Mouse (Mus musculus): ENCODE measurements around the gene Cpt1a. TPM values are rescaled to one million over a fixed set of nuclear protein-coding genes. Genes with fewer than 3 reads are reported as not detected.

The Cpt1a gene
- polyA plus RNA-seq, 1 experiment from 2014 or later: 34.6 TPM

DNA sequence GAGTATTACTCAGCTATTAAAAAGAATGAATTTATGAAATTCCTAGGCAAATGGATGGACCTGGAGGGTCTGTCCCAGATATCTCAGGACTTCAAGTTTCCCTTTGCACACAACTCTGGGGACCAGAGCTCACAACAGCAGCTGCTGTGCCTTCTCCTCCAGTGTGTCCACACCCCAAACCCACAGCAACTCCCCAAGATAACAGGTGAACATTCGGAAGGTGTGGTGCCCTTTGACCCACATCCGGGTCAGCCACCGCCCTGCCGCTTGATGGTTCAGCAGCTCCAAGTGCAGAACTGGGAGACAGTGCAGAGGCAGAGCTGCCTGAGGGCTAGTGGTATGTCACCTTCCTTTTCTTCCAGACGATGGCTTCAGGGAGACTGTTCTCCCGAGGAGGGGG, 26.9 kb upstream of the Cpt1a start:
- H3K9me3 ChIP-seq (replicated peaks; ENCODE audit: control insufficient read depth, low read length): no peaks in the 10 kb centered on the region
- no peak overlapping the region for H3K27ac ChIP-seq (ENCODE audit: low read length)
- 84% methylated on average over 6 of the region's 6 CpGs for WGBS
- H3K4me1 ChIP-seq (ENCODE audit: control insufficient read depth, insufficient read depth, low read length): no peaks in the 10 kb centered on the region
- H3K9ac ChIP-seq (ENCODE audit: low read length): no peak overlapping the region
- no peak overlapping the region for H3K4me2 ChIP-seq (ENCODE audit: low read depth, low read length)
- peaks cover 13% of the 10 kb centered on the region for H3K36me3 ChIP-seq (ENCODE audit: control insufficient read depth, insufficient read depth)
- no peak for ATAC-seq (replicated peaks; ENCODE audit: extremely low read depth, insufficient read depth, low FRiP score)
- H3K4me3 ChIP-seq (ENCODE audit: low read length): no peak overlapping the region
- no peaks in the 10 kb centered on the region for H3K27me3 ChIP-seq (ENCODE audit: control insufficient read depth, insufficient read depth, low read length)

DNA sequence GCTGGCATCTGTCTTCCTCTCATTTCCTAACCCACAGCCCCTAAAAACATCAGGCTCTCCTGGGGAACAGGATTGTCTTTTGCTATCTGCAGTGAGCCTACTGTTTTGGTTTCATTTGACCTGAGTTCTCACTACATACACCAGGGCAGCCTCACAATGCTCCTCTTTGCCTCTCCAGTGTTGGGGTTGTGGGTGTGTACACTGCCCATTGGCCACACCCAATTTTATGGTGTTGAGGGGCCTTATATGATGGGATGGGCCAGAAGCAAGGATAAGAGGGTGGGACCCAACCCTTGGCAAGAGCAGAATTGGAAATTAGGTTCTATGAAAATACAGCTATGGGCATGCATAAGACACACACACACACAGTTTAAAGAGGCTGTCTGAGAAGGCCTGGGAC, 25.1 kb upstream of the Cpt1a start:
- Histone ChIP-seq H3K9me3 (replicated peaks; ENCODE audit: control insufficient read depth, low read length) (no peaks in the 10 kb centered on the region), H3K4me3 (ENCODE audit: low read length) (no peak overlapping the region), H3K4me2 (ENCODE audit: low read depth, low read length) (no peak overlapping the region), H3K36me3 (ENCODE audit: control insufficient read depth, insufficient read depth) (peaks cover 3% of the 10 kb centered on the region; the same call in 1 of the 2 replicates), H3K27me3 (ENCODE audit: control insufficient read depth, insufficient read depth, low read length) (no peaks in the 10 kb centered on the region), H3K27ac (ENCODE audit: low read length) (no peak overlapping the region), H3K4me1 (ENCODE audit: control insufficient read depth, insufficient read depth, low read length) (no peaks in the 10 kb centered on the region), H3K9ac (ENCODE audit: low read length) (no peak overlapping the region)
- ATAC-seq (replicated peaks; ENCODE audit: extremely low read depth, insufficient read depth, low FRiP score): no peak

DNA sequence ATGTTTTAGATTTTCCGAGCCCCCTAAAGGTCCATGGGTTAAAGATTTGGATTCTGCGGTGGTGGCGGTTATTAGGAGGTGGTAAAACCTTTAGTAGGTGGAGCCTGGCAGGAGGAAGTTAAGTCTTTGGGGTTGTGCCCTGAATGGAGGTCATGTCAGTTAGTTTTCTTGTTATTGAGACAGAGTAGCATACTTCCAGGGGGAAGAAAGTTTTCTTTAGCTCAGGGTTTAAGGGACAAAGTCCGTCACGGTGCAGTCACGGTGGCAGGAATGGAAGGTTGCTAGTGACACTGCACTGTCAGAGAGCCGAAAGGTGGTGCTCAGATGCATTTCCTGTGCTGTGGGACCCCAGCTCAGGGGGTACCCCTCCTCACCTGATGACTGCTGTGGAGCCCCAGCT, 24.4 kb upstream of the Cpt1a start:
- no peaks in the 10 kb centered on the region for H3K27me3 ChIP-seq (ENCODE audit: control insufficient read depth, insufficient read depth, low read length)
- H3K4me3 ChIP-seq (ENCODE audit: low read length): no peak overlapping the region
- H3K9me3 ChIP-seq (replicated peaks; ENCODE audit: control insufficient read depth, low read length): no peaks in the 10 kb centered on the region
- H3K9ac ChIP-seq (ENCODE audit: low read length): no peak overlapping the region
- no peak overlapping the region for H3K27ac ChIP-seq (ENCODE audit: low read length)
- no peak for ATAC-seq (replicated peaks; ENCODE audit: extremely low read depth, insufficient read depth, low FRiP score)
- peaks cover 1% of the 10 kb centered on the region; the same call in 1 of the 2 replicates for H3K36me3 ChIP-seq (ENCODE audit: control insufficient read depth, insufficient read depth)
- no peaks in the 10 kb centered on the region for H3K4me1 ChIP-seq (ENCODE audit: control insufficient read depth, insufficient read depth, low read length)
- WGBS: 78% methylated on average over 7 of the region's 7 CpGs
- no peak overlapping the region for H3K4me2 ChIP-seq (ENCODE audit: low read depth, low read length)

DNA sequence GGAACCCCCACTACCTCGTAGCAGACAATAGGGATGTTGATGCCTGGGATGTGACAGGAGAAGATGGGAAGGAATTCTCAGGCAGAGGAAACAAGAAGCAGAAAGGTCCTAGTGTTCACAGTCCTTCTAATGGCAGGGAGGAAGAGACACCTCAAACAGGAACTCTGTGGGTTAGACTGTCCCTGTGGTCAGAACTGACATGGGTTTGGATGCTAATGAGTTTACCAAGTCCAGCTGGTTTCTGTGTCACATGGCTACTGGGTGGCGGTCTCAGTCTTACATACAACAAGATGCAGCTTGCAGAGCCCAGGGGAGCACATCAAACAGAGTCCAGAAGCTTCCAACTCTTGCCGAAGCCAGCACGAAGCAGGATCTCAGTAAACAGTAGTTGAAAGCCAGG, 18.1 kb upstream of the Cpt1a start:
- 65% methylated on average over 4 of the region's 4 CpGs for WGBS
- H3K9ac ChIP-seq (ENCODE audit: low read length): no peak overlapping the region
- no peak for ATAC-seq (replicated peaks; ENCODE audit: extremely low read depth, insufficient read depth, low FRiP score)
- H3K4me3 ChIP-seq (ENCODE audit: low read length): no peak overlapping the region
- no peaks in the 10 kb centered on the region for H3K36me3 ChIP-seq (ENCODE audit: control insufficient read depth, insufficient read depth)
- no peaks in the 10 kb centered on the region for H3K9me3 ChIP-seq (replicated peaks; ENCODE audit: control insufficient read depth, low read length)
- H3K27me3 ChIP-seq (ENCODE audit: control insufficient read depth, insufficient read depth, low read length): no peaks in the 10 kb centered on the region
- no peak overlapping the region for H3K4me2 ChIP-seq (ENCODE audit: low read depth, low read length)
- no peak overlapping the region for H3K27ac ChIP-seq (ENCODE audit: low read length)
- H3K4me1 ChIP-seq (ENCODE audit: control insufficient read depth, insufficient read depth, low read length): no peaks in the 10 kb centered on the region

DNA sequence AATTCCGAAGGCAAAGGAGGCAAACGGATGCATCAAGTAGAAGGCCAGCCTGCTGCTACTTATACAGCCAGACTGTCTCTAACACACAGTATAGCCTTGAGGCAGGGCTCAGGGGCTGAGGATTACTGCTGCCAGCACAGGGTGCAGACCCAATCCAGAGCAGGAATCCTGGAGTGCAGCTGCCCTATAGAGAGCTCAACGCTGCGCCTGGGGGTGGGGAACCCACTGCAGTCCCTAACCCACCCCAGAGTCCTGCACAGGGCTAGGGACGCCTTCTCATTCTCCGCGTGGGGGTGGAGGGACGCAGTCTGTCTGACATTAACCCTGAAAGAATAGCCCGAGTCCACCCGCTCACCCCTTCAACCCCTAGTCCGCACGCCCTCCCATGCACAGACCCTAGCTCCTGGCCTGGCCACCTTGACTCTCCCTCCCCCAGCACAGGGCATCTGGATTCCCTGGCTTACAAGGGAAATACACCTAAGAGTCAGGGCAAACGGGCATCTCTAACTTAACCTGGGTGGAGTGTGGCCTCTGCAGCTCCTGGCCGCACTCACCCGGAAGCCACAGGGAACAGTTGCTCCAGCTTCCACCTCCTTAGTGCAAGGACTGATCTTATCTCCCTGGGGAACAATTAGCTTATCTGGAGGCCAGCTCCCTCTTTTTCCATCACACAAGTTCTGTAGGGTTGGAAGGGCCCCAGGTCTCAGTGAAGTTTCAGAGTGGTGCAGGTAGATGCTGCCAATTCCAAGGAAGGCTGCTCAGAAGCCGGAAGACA, 14.8 kb upstream of the Cpt1a start:
- Histone ChIP-seq H3K36me3 (ENCODE audit: control insufficient read depth, insufficient read depth) (no peaks in the 10 kb centered on the region), H3K9ac (ENCODE audit: low read length) (no peak overlapping the region)
- WGBS: 49% methylated on average over 16 of the region's 16 CpGs

DNA sequence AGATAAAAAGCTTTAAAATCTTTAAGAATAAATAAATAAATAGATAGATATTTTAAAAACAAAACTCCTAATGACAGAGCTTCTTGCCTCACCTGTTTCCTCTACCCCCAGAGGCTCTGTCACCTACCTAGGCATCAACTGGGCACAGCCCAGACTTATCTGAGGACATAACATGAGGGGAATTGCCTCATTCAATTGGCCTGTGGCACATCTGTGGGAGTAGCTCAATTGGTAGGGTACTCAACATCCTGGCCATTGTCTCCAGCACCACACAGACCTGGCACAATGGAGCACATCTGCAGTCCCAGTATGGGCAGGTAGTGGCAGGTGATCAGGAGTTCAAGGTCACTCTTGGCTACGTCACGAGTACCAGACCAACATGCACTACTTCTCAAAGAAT, 2.8 kb upstream of the Cpt1a start:
- peaks cover 12% of the 10 kb centered on the region for H3K4me1 ChIP-seq (ENCODE audit: control insufficient read depth, insufficient read depth, low read length)
- H3K9me3 ChIP-seq (replicated peaks; ENCODE audit: control insufficient read depth, low read length): 0 out of 2 replicates have a peak, but pooled peaks cover 2% of the 10 kb centered on the region
- no peaks in the 10 kb centered on the region for H3K36me3 ChIP-seq (ENCODE audit: control insufficient read depth, insufficient read depth)
- no peak overlapping the region for H3K9ac ChIP-seq (ENCODE audit: low read length)
- no peaks in the 10 kb centered on the region for H3K27me3 ChIP-seq (ENCODE audit: control insufficient read depth, insufficient read depth, low read length)
- WGBS: 67% methylated on average over 2 of the region's 2 CpGs
- no peak overlapping the region for H3K4me3 ChIP-seq (ENCODE audit: low read length)
- H3K4me2 ChIP-seq (ENCODE audit: low read depth, low read length): no peak overlapping the region
- H3K27ac ChIP-seq (ENCODE audit: low read length): no peak overlapping the region
- ATAC-seq (replicated peaks; ENCODE audit: extremely low read depth, insufficient read depth, low FRiP score): no peak

More for the DNA sequence above, 14.8 kb upstream of the Cpt1a start:
- Histone ChIP-seq H3K27ac (ENCODE audit: low read length) (no peak overlapping the region), H3K27me3 (ENCODE audit: control insufficient read depth, insufficient read depth, low read length) (no peaks in the 10 kb centered on the region), H3K4me2 (ENCODE audit: low read depth, low read length) (no peak overlapping the region), H3K4me1 (ENCODE audit: control insufficient read depth, insufficient read depth, low read length) (no peaks in the 10 kb centered on the region), H3K4me3 (ENCODE audit: low read length) (no peak overlapping the region), H3K9me3 (replicated peaks; ENCODE audit: control insufficient read depth, low read length) (no peaks in the 10 kb centered on the region)
- no peak for ATAC-seq (replicated peaks; ENCODE audit: extremely low read depth, insufficient read depth, low FRiP score)

DNA sequence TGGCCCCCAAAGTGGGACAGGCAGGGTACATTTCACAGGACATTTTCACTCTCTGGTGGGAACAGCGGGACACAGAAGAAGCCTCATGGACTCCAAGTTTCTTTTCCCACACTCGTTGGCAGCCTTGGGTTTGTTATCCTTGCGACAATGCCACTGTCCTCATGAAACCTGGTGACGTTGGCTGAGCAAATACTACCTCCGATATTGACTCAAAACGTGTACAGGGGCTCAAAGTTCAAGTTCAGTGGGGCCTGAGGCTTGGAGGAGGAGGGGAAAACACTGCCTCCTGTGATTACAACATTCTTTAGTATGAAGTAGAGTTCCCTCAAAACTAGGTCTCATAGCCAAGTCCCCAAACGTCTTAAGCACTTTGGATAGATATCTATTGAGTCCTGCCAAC, 2.0 kb upstream of the Cpt1a start:
- H3K9ac ChIP-seq (ENCODE audit: low read length): no peak overlapping the region
- H3K36me3 ChIP-seq (ENCODE audit: control insufficient read depth, insufficient read depth): no peaks in the 10 kb centered on the region
- no peak for ATAC-seq (replicated peaks; ENCODE audit: extremely low read depth, insufficient read depth, low FRiP score)
- H3K4me2 ChIP-seq (ENCODE audit: low read depth, low read length): no peak overlapping the region
- no peak overlapping the region for H3K27ac ChIP-seq (ENCODE audit: low read length)
- peaks cover 12% of the 10 kb centered on the region for H3K4me1 ChIP-seq (ENCODE audit: control insufficient read depth, insufficient read depth, low read length)
- H3K9me3 ChIP-seq (replicated peaks; ENCODE audit: control insufficient read depth, low read length): 0 out of 2 replicates have a peak, but pooled peaks cover 2% of the 10 kb centered on the region
- no peaks in the 10 kb centered on the region for H3K27me3 ChIP-seq (ENCODE audit: control insufficient read depth, insufficient read depth, low read length)
- WGBS: 75% methylated on average over 7 of the region's 7 CpGs
- H3K4me3 ChIP-seq (ENCODE audit: low read length): no peak overlapping the region

DNA sequence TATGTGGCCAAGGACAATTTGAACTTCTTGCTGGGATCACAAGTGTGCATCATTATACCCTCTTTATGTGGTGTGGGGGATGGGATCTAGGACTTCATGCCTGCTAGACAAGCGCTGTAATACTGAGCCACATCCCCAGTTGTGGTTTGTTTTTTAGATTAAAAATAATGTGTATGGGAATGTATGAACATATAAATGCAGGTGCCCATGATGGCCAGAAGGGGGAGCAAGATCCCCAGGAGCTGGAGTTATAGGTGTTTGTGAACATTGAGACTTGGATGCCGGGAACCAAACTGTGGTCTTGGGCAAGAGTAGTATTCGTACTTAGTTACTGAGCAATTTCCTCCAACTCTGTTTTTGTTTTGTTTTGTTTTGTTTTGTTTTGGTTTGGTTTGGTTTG, 1.3 kb upstream of the Cpt1a start:
- peaks cover 14% of the 10 kb centered on the region for H3K4me1 ChIP-seq (ENCODE audit: control insufficient read depth, insufficient read depth, low read length)
- H3K9me3 ChIP-seq (replicated peaks; ENCODE audit: control insufficient read depth, low read length): 0 out of 2 replicates have a peak, but pooled peaks cover 2% of the 10 kb centered on the region
- no peak overlapping the region for H3K4me2 ChIP-seq (ENCODE audit: low read depth, low read length)
- H3K27me3 ChIP-seq (ENCODE audit: control insufficient read depth, insufficient read depth, low read length): no peaks in the 10 kb centered on the region
- ATAC-seq (replicated peaks; ENCODE audit: extremely low read depth, insufficient read depth, low FRiP score): no peak
- H3K9ac ChIP-seq (ENCODE audit: low read length): no peak overlapping the region
- no peaks in the 10 kb centered on the region for H3K36me3 ChIP-seq (ENCODE audit: control insufficient read depth, insufficient read depth)
- 80% methylated on average over 3 of the region's 3 CpGs for whole genome bisulfite sequencing
- H3K27ac ChIP-seq (ENCODE audit: low read length): no peak overlapping the region
- H3K4me3 ChIP-seq (ENCODE audit: low read length): no peak overlapping the region

DNA sequence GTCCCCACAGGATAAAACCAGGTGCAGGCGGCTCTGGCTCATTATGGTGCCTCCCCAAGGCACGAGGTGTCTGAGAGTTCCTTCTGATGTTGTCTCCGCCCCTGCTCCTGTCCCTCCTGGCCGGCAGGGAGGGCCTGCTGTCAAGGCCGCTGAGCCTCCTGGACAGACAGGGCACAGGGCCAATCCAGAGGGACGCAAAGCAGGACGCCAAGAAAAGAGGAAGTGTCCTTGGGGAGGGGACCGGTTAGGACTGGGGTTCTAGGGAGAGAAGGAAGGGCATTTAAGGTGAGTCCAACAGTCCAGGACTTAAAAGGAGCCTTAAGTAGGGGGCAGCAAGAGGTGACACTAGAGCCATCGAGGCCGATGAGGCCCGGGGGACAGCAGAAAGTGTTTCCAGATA, 517 bp upstream of the Cpt1a start:
- Histone ChIP-seq H3K36me3 (ENCODE audit: control insufficient read depth, insufficient read depth) (no peaks in the 10 kb centered on the region), H3K4me1 (ENCODE audit: control insufficient read depth, insufficient read depth, low read length) (peaks cover 22% of the 10 kb centered on the region), H3K27ac (ENCODE audit: low read length) (peak overlapping the region; percentile 74), H3K4me3 (ENCODE audit: low read length) (peak overlapping the region; percentile 86), H3K27me3 (ENCODE audit: control insufficient read depth, insufficient read depth, low read length) (no peaks in the 10 kb centered on the region), H3K9ac (ENCODE audit: low read length) (peak overlapping the region; percentile 87), H3K4me2 (ENCODE audit: low read depth, low read length) (peak overlapping the region; percentile 93), H3K9me3 (replicated peaks; ENCODE audit: control insufficient read depth, low read length) (0 out of 2 replicates have a peak, but pooled peaks cover 2% of the 10 kb centered on the region)
- WGBS: 3% methylated on average over 11 of the region's 11 CpGs
- peak; percentile 21; the same call in 1 of the 2 replicates for ATAC-seq (replicated peaks; ENCODE audit: extremely low read depth, insufficient read depth, low FRiP score)
